Mouse (Mus musculus): ENCODE results near the gene Slc4a1ap.
"Not testable (repeated sequence)": the region's sequence is repeated elsewhere in the genome, so short reads cannot be mapped to it uniquely, and the experiment has no call there.

Slc4a1ap gene

DNA sequence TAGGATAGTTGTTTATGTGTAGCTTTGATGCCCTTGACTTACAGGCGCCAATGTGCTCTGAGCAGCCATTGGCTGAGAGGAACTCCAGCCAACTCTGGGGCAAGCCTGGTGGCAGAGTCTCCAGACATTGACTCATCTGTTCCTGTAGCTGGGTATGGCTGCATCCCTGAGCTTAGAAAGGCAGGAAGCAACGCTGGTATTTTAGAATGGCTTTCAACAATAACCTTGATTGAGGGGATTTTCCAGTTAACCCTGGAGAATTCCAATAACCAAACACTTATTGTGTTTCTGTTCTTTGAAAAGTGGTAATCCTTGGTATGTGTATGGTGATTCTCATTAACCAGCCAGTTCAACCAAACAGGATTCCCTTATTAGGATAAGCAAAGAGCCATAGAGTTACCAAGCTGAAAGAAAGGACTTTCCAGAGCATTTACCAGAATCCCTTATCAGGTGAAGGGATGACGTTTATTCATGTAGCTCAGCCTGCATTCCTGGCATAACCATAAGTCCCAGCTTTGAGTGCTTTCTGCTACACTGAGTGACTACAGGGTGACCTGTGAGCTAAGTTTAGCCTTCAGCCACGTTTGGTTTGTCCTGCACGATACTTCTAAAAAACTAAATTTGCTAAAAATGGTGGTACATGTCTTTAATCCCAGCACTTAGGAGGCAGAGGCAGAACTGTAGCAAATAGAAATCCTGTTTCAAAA is 41.3 kb downstream of the Slc4a1ap start:
- no peak for DNase-seq (ENCODE audit: low spot score)

DNA sequence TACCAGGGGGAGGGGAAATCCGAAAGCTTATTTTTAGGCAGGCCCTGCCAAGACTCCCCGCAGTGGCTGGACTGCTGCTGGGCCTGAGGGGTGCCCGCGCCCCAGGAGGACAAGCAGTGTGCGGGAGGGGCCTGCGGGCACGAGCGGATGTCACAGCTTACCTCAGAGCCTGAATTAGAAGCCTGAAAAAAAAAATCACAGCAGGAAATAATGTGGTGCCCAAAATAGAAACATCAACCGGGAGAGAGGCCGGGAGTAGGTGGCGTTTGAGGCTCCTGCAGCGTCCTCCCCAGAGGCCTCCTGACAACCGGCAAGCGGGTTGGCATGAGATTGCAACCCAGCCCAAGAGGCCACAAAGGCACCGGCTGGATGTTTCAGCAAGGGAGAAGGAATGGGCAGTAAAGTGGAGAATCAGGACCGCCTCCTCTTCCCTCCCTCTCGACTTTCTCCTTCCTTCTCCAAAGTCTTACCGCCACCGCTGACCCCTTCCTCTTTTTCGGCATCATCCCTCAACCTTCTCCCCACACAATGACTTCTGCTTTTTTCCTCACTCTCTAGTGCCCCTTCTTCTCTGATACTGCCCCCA is 44.3 kb downstream of the Slc4a1ap start:
- DNase-seq (ENCODE audit: low spot score): no peak

DNA sequence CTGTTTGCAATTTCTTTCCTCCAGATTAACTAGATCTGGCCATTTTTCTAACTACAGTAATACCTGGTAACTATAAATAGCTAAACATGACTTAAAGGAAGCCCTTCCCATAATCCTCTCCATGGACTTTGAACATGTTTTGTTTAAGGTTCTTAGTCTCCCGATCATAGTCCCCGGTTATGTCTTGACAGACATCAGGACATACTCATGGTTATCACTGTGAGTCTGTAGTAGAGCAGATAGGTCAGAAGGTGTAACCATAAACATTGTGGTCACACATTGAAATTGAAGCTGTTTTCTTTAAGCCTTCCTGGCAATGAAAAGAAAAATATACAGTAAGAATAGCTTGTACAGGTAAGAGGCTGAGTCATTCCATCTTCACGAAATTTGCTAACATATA is 46.9 kb downstream of the Slc4a1ap start:
- no peak for DNase-seq (ENCODE audit: low spot score)

DNA sequence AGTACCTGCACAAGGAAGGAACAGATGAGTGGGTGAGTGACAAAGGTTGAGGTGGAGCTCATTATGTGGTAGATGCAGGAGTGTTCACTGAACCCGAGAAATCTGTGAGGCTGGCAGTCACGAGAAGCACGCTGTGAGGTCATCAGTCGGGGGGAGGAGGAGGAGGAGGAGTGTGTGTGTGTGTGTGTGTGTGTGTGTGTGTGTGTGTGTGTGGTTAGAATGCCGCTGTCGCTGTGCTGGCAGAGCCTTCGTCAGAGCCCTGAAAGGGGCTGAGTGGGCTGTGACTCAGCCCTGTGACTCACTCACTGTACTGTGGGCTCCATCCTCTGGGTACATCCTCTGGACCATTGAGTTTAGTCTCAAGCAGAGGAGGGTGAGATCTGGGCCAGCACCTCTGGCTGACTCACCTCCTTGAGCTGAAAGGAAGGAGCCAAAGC is 49.8 kb downstream of the Slc4a1ap start:
- DNase-seq (ENCODE audit: low spot score): no peak

DNA sequence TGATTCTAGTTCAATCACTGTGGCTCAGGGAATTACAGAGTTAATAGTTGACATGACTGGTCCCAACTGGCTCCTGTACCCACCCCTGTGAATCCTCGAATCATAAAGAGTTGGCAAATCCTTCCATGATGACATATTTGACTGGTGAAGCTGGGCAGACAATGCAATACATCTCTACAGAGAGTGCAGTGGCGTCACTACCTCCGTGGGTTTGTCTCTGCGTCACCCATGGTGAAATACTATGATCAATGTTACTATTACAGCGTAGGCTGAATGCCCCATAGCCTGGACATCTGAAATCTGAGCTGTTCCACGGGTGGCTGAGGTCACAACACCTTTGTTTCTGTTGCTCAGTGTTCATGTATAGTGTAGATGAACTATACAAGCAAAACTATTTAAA is 54.5 kb downstream of the Slc4a1ap start:
- DNase-seq (ENCODE audit: low spot score): no peak

DNA sequence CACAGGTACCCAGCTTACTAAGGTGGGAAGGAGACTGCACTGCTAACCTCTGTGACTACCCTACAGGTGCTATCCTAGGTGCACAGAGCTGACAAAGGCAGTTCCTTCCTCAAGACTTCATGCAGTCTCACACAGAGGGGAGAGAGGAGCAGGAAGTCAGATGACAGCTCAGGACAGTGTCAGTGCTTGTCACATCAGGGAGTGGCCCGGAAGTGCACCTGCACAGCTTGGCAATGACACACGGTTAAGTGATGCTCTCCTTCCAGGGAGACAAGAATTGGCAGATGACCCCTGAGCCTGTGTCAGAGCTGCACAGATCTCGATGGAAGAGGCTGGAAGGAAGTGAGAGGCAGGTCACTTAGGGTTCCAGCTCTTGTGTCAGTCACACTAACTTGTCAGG is 55.1 kb downstream of the Slc4a1ap start:
- no peak for DNase-seq (ENCODE audit: low spot score)

DNA sequence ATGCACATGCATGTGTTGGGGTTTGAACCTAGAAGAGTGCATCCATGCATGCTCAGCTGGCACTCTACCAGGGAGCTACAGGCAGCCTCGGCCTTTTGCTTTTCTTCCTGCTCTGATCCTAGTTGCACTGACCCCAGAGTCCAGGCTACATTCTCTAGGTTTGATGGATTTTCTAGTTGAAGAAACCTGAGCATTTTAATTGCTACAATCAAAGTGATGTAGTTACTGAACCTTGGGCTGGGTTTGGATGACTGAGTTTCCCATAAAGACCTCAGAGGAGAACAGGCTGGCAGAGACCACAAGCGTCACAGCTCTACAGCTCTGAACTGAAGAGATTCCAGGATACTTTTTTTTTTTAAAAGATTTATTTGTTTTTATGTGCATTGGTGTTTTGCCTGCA is 56.5 kb downstream of the Slc4a1ap start:
- no peak for DNase-seq (ENCODE audit: low spot score)

DNA sequence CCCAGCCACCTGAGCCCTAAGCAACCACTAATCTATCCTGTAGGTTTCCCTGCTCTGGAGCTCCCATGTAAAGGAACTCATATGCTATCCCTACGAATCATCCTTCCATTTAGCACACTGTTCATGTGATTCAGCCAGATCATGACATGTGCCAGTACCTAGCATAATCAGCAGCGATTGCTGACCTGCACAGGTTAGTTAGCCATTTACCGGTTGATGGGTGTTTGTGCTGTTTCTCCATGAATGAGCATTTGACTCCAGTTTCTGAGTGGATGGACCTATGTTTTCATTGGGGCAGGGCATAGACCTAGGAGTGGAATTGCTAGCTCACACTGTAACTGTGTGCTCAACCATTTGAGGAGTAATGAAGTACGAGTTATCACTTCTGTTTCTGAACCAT is 58.7 kb downstream of the Slc4a1ap start:
- no peak for DNase-seq (ENCODE audit: low spot score)

DNA sequence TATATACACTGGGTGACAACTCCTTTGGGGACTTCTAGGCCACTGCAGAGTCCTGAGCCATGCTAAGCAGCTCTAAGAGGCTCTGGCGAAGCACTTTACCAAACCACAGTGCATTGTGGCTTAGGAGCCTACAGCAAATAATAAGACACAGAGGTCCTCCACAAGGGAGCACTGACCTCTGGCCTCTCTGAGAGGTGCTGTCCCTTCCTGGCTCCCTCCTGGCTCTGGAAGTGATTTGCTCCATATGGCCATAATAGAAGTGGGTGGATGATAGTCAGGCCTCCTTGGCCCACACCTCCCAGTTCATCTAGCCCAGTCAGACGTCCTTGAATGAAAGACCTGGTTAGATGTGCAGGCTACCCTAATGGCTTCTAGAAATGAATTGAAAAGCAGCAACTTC is 61.2 kb downstream of the Slc4a1ap start:
- peak; percentile 43 for DNase-seq (ENCODE audit: low spot score)

DNA sequence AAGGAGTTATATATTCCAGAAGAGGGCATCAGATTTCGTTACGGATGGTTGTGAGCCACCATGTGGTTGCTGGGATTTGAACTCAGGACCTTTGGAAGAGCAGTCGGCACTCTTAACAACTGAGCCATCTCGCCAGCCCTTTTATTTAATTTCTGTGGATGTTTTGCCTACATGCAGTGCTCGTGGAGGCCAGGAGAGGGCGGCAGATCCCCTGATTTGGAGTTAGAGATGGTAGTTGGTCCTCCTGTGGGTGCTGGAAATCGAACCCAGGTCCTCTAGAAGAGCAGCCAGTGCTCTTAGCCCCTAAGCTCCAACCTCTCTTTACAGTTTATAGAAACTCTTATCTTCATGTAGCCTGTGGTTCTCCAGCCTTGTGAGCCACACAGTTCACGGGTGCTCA is 61.9 kb downstream of the Slc4a1ap start:
- not testable (repeated sequence) for DNase-seq (ENCODE audit: low spot score)

DNA sequence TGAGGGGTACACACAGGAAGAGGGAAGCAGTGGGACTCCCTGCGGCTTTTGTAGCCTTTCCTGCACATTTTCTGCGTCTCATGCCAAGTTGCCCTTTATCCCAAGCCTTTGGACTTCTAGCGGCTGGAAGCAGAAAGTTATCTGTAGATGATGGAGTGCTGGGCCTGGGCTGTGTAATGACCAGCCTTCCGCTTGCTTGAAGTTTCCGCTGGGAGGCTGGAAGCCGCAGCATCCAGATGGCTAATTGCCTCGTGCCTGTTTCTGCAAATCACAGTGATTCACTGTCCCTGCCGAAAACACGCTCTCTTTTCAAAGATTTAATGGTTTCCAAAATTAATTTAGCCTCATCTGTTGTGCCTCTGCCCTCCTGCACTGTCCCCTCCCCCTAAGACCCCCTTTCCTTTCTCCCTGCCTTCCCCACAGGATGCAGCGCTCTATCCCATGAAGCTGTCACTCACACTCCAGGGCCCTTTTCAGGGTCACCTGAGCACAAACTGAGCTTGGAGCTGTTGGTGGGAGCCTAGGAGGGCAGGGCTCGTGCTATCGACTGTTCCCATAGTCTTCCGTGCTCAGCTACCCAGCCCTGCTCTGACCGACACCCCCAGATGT is 63.0 kb downstream of the Slc4a1ap start:
- DNase-seq (ENCODE audit: low spot score): peak; percentile 23

DNA sequence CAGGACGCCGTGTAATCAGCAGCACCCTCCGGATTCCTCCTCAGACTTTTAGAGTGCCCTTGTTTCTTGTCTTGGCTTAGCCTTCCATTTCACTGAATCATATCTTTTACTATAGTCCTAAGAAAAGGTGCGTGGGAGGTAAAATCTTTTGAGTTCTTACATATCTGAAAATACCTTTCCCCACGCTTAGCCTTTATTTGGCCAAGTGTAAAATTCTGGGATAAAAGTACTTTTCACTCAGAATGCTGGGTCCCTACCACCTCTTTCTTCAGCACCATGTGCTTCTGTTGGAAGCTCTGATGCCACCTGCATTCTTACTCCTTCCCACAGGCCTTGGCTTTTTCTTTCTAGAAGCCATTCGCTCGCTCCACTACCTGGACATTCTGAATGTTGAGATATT is 64.3 kb downstream of the Slc4a1ap start:
- no peak for DNase-seq (ENCODE audit: low spot score)

DNA sequence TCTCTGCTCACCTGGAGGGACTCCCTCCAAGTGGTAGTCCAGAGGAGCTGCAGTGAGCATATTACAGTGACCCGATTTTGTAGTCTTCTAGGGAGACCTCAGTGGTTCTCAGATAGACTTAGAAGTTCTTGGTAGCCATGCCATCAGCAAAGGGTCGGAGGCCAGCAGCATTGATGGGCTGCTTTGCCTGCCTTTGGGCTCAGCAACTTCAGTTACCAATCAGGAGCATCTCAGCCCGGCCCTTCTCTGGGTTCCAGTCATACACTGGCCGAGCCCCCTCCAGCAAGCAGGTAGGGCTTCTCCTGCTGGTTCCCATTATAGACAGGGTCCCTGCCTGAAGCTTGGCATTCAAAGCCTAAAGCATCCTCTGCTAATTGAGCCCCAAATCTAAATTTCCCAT is 69.1 kb downstream of the Slc4a1ap start:
- no peak for DNase-seq (ENCODE audit: low spot score)

DNA sequence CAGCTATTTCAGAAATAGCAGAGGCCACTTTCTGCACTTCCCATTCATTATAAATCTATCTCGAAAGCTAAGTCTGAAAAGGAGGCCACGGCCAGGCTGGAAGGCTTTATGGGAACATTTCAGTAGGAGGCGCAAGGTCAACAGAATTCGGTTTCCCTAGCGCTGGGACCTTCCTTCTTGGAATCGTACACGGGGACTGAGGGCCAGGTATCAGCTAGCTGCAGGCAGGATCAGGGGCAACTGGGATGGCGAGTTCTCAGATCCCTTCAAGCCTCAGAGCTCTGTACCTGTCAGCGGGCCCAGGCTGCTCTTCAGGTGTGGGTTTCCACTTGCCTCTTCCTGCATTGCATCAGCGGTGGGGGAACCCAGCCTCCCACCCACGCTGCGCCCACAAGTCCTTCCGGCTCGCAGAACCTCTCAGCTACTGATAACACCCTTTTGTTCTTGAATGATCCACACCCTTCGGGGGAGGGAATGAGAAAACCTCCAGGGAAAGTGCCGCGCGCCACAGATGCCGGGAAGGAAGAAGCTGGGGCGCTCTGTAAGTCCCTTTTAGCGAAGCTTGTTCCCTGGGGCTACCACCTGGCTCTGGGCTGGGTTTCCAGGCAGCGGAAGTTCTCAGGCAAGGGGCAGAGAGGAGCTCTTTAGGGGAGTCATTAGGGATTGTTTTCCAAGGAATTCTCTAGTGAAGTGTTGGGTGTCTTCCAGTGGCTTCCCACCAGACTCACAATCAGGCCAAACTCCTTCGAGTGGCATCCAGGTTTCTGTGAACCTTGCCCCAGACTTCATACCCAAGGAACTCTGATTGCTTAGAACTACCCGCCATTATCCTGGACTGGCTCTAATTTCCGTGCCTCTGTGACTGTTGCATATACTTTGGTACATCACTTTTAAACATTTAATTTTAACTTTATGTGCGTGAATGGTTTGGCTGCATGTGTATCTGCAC is 70.0 kb downstream of the Slc4a1ap start, which contains the start of gene Mrpl33:
Mrpl33 (plus strand) TSS at position 455 of the 949 bp plus-strand sequence.
- DNase-seq (ENCODE audit: low spot score): peak; percentile 72

DNA sequence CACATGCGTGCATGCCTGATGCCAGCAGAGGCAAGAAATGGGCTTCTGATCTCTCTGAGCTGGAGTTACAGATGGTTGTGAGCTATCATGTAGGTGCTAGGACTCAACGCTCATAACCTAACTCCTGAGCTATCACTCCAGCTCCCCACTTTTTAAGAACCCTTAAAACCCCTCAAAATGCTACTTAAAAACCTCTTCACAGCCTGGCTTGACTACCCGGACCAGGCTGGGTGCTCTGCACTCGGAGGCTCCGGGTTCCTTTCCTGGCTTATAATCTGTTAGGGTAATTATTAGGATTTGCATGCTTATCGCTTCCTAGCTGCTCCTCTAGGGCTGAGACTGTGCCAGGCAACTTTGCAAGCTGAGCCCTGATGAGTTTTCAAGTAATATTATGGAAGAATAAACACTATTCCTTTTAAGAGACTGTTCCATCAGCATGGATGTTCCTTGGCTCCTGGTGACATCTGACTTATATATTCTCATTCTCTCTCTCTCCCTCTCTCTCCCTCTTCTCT is 70.7 kb downstream of the Slc4a1ap start:
- no peak for DNase-seq (ENCODE audit: low spot score)

DNA sequence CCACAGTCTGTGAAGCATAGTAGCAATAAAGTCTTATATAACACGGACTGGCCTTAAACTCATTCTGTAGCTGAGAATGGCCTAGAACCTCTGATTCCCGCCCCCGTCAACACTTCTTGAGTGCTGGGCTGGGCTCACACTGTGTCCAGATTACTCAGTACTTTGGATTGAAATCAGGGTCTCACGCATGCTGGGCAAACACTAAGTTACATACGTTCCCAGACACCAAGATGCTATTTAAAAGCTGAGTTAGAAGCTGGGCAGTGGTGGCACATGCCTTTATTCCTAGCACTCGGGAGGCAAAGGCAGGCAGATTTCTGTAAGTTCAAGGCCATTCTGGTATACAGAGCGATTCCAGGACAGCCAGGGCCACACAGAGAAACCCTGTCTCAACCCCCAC is 71.3 kb downstream of the Slc4a1ap start:
- no peak for DNase-seq (ENCODE audit: low spot score)

DNA sequence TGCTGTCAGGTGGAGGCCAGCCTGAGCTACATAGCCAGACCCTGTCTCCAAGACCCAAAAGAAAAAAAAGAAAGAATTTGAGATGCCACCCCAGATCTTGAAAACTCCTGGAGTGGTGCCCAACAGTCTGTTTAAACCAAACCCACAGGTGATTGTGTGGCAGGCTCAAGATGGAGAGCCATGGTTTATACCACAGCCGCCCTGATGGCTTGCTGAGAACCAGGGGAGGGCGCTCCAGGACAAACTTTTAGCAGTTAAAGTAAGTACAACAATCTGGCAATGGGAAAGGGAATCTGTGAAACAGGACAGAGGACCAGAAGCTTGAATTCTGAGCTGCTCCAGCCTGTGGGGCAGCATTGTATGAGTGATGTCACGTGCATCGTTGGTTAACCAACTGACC is 71.8 kb downstream of the Slc4a1ap start:
- DNase-seq (ENCODE audit: low spot score): peak; percentile 60

DNA sequence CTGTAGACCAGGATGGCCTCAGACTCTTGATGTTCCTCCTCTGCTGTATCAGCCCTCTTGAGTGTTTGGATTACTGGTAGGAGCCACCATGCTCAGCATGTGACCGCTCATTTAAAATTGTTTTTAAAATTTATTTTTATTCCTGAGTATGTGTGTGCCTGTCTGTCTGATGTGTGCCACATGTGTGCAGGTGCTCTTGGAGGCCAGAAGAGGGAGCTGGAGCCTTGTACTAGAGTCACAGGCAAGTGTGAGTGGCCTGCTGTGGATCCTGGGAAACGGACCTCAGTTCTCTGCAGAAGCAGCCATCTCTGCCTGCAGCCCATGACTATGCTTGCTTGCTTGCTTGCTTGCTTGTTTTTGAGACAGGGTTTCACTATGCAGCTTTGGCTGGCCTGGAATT is 72.4 kb downstream of the Slc4a1ap start:
- no peak for DNase-seq (ENCODE audit: low spot score)

DNA sequence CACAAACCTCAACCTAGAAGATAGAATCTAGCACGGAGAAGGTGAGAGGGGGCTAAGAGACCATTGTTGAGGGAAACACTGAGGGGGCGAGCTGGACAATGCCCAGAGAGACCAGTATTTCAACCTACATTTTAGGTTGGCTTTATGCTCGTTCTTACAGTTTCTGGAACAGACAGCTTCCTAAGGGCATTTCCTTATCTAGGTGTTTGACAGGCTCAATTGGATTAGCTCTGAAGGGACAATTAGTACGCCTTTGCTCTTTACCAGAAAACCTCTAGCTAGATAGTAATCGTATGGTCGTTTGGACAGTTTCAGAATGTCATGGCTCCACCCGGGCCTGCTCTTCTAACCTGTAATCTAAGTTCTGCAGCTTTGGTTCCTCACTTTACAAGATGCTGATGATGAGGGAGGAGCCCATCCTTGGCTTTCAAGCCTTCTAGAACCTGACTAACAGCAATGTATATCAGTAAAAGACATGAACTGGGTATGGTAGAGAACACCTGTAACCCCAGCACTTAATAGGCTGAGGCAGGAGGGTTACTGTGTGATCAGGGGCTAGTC is 74.4 kb downstream of the Slc4a1ap start:
- DNase-seq (ENCODE audit: low spot score): no peak

DNA sequence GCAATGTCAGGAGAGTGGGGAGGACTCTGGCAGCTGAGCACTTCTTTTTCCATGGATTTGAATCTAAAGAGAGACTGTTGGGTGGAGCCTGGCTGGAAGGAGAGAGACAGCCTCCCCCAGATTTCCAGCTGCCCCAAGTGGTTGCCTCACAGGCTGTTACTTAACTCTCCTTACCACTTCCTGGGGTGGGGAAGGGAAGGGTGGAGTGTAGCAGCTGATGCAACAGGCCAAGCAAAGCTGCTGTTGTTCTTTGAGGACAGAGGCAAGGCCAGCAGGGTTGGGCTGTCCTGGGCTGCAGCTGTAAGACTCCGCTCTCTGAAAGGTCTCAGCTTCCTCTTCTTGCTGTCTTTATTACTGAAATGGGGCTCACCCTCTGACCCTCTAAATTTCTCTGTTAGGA is 75.6 kb downstream of the Slc4a1ap start:
- no peak for DNase-seq (ENCODE audit: low spot score)

DNA sequence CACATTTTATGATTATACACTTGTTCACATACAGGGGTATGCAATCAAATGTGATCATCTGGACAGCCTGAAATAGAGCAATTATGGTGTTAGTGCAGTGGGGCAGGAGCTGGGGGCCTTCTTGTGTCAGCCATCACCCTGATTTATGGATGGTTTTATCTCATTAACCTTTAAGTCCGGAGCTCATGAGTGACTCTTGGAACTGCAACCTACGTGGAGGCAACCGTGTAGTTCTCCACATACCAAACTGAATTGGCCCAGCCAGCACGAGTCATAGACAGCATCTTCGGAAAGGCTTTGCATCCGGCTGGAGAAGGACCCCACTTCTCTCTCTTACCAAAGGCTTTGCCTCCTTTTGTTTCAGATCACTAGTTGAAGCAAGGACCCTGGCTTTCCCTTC is 77.0 kb downstream of the Slc4a1ap start:
- DNase-seq (ENCODE audit: low spot score): no peak

DNA sequence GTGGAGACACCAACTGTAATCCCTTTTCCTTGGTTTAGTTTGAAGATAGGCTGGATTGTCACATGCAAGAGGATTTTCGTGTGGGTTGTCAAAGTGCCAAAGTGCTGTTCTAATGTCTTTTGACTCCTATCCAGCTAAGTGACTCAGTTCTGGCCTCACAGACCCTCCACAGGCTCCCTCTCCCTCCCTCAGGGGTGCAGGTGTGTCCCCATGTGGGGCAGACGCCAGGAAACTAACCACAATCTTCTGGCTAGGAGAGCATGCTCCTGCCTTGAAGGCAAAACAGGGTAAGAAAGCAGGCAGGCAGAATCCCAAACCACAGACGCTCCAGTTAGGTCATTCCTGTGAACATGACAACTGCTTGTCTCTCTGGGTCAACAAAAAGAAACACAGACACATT is 79.4 kb downstream of the Slc4a1ap start:
- DNase-seq (ENCODE audit: low spot score): no peak

Data from embryo, embryonic 10.5 days (tissue).